Mouse (Mus musculus): ENCODE measurements around the gene Zfp629.

Zfp629 gene

GRCm38 (mm10) chr7:127614511-127614890 is 1.1 kb downstream of the Zfp629 start:
- DNase-seq (ENCODE audit: low spot score in 2 of 2) = peak in 1 of 2 experiments; percentile 38

- DNase-seq (ENCODE audit: low spot score in 2 of 2) = no peak
These were observed 1.5 kb downstream of the Zfp629 start for GRCm38 (mm10) chr7:127614091-127614490.

- DNase-seq (ENCODE audit: low spot score in 2 of 2) = no peak
These were observed 2.1 kb downstream of the Zfp629 start for GRCm38 (mm10) chr7:127613501-127613900.

DNA sequence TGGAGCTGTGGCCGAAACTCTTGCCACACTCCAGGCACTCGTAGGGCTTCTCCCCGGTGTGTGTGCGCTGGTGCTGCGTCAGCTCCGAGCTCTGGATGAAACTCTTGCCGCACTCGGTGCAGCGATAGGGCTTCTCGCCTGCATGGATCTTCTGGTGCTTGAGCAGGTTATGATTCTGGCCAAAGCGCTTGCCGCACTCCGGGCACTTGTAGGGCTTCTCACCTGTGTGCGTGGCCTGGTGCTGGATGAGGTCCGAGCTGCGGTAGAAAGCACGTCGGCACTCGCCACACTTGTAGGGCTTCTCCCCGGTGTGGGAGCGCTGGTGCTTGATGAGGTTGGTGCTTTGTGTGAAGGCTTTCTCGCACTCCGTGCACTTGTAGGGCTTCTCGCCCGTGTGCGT is 4.0 kb downstream of the Zfp629 start:
- DNase-seq (ENCODE audit: low spot score in 2 of 2) = no peak

GRCm38 (mm10) chr7:127611011-127611410 is 4.6 kb downstream of the Zfp629 start:
- no peak for DNase-seq (ENCODE audit: low spot score in 2 of 2)

GRCm38 (mm10) chr7:127607150-127607549 is 8.4 kb downstream of the Zfp629 start:
- no peak for DNase-seq (ENCODE audit: low spot score in 2 of 2)

- DNase-seq (ENCODE audit: low spot score in 2 of 2) = no peak
These were observed 11.3 kb downstream of the Zfp629 start for GRCm38 (mm10) chr7:127604256-127604655.

- no peak for DNase-seq (ENCODE audit: low spot score in 2 of 2)
These were observed 12.7 kb downstream of the Zfp629 start for GRCm38 (mm10) chr7:127602903-127603302.

- no peak for DNase-seq (ENCODE audit: low spot score in 2 of 2)
These were observed 13.9 kb downstream of the Zfp629 start for GRCm38 (mm10) chr7:127601735-127602134.

DNA sequence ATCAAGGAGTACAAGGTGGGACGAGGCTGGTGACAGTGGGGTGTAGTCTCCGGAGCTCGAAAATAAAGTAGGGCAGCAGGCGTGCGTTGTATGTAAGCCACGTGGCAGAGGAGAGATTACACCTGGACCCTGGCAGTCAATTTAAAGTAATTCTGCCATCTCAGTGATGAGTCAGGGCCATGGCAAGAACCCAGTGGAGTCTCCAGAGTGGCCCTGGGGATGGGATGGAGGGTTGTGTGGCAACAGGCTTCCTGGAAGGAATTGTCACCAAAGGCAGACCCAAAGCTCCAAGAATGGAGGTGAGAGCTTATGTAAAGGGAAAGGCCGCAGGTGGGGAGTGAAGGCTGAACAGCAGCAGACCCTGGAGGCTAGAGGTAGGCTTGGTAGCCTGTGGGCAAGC is 15.0 kb downstream of the Zfp629 start:
- DNase-seq (ENCODE audit: low spot score in 2 of 2) = no peak

GRCm38 (mm10) chr7:127596747-127597146 is 18.9 kb downstream of the Zfp629 start:
- no peak for DNase-seq (ENCODE audit: low spot score in 2 of 2)

GRCm38 (mm10) chr7:127592575-127592974 is 23.0 kb downstream of the Zfp629 start:
- DNase-seq (ENCODE audit: low spot score in 2 of 2) = no peak

GRCm38 (mm10) chr7:127591108-127591507 is 24.5 kb downstream of the Zfp629 start:
- DNase-seq (ENCODE audit: low spot score in 2 of 2) = no peak

GRCm38 (mm10) chr7:127589637-127590036 is 26.0 kb downstream of the Zfp629 start:
- no peak for DNase-seq (ENCODE audit: low spot score in 2 of 2)

GRCm38 (mm10) chr7:127588901-127589300 is 26.7 kb downstream of the Zfp629 start:
- DNase-seq (ENCODE audit: low spot score in 2 of 2) = no peak

- peak; percentile 95 to 96 for DNase-seq (ENCODE audit: low spot score in 2 of 2)
These were observed 27.4 kb downstream of the Zfp629 start, which contains the start of the genes Ccdc189 and Rnf40 for GRCm38 (mm10) chr7:127588011-127588871. Gene Ccdc189 (minus strand): TSS chr7:127588595. Gene Rnf40 (plus strand): TSS chr7:127588767.

GRCm38 (mm10) chr7:127587196-127587595 is 28.4 kb downstream of the Zfp629 start:
- DNase-seq (ENCODE audit: low spot score in 2 of 2) = no peak

DNA sequence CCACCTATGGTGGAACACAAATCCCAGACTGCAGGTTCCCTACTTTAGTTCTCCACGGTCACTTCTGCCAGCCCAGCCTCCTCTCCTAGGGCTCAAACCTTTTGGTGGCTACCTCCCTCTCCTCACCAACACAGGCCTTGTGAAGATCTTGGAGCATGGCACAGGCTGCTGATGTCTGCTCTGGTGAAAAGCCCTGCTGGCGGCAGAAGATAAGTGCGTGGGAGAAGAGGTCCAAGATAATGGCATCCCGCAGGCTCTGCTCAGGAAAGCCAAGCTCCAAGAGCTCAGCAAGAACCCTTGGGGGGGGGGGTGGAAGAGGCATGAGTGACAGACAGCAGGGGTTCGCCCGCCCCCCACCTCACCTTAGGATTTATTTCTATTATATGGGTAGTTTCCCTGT is 29.4 kb downstream of the Zfp629 start:
- DNase-seq (ENCODE audit: low spot score in 2 of 2) = no peak

GRCm38 (mm10) chr7:127585031-127585430 is 30.6 kb downstream of the Zfp629 start:
- no peak for DNase-seq (ENCODE audit: low spot score in 2 of 2)

GRCm38 (mm10) chr7:127583260-127583659 is 32.3 kb downstream of the Zfp629 start:
- no peak for DNase-seq (ENCODE audit: low spot score in 2 of 2)

DNA sequence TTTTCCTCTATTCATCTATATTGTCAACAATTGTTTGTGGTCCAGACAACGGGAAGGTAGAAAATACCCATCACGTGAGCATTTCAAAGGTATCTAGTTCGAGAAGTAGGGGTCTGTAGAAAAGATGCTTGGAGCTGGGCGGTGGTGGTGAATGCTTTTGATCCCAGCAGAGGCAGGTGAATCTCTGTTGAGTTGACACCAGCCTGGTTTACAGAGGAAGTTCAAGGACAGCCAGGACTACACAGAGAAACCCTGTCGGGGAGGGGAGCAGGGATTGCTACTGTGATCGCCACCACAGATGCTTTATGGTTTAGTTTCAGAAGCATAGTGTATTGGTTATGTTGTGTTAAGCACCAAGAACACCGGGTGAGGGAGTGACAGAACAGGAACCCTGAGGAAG is 41.5 kb downstream of the Zfp629 start:
- DNase-seq (ENCODE audit: low spot score in 2 of 2) = no peak

GRCm38 (mm10) chr7:127573503-127574008 is 42.0 kb downstream of the Zfp629 start:
- DNase-seq (ENCODE audit: low spot score in 2 of 2) = no peak

GRCm38 (mm10) chr7:127572895-127573471 is 42.6 kb downstream of the Zfp629 start, which contains the start of gene Phkg2:
Gene Phkg2 (plus strand): TSS chr7:127573340.
- DNase-seq (ENCODE audit: low spot score in 2 of 2) = peak; percentile 90 to 94

All from right cerebral cortex, adult 2 months (tissue).